Mouse (Mus musculus) midbrain, embryonic 13.5 days (tissue): ENCODE measurements around the gene Zfp819. TPM values are rescaled to one million over a fixed set of nuclear protein-coding genes. Genes with fewer than 3 reads are reported as not detected.

Source experiments
- ATAC-seq: fragments of 200-750 bp; cut with Nextera tagmentation; 2 replicates; pipeline ENCODE4 v1.8.0; 2017; ENCODE audit warnings: mild to moderate bottlenecking, moderate TSS enrichment, moderate library complexity
- H3K27ac ChIP-seq: fragments of 300-500 bp; sonication (generic); 2 replicates; pipeline ENCODE4 v1.5.1; 2015; ENCODE audit warnings: inconsistent platforms, mild to moderate bottlenecking, moderate library complexity
- H3K27me3 ChIP-seq: fragments of 300-500 bp; sonication (generic); 2 replicates; pipeline ENCODE4 v1.6.1; 2015; ENCODE audit warnings: mild to moderate bottlenecking, inconsistent platforms
- H3K36me3 ChIP-seq: fragments of 300-500 bp; sonication (generic); 2 replicates; pipeline ENCODE4 v1.6.1; 2015; ENCODE audit warnings: mild to moderate bottlenecking, inconsistent platforms
- H3K4me1 ChIP-seq: fragments of 300-500 bp; sonication (generic); replicated peaks from 2 replicates; pipeline ENCODE4 v1.6.1; 2015; ENCODE audit warnings: inconsistent platforms
- H3K4me2 ChIP-seq: fragments of 300-500 bp; sonication (generic); replicated peaks from 2 replicates; pipeline ENCODE4 v1.6.1; 2015; ENCODE audit warnings: moderate library complexity, mild to moderate bottlenecking, inconsistent platforms
- H3K4me3 ChIP-seq: fragments of 300-500 bp; sonication (generic); replicated peaks from 2 replicates; pipeline ENCODE4 v1.5.1; 2015; ENCODE audit warnings: mild to moderate bottlenecking, inconsistent platforms
- H3K9ac ChIP-seq: fragments of 300-500 bp; sonication (generic); replicated peaks from 2 replicates; pipeline ENCODE4 v1.6.1; 2015; ENCODE audit warnings: mild to moderate bottlenecking, inconsistent platforms
- H3K9me3 ChIP-seq: fragments of 300-500 bp; sonication (generic); 2 replicates; pipeline ENCODE4 v1.6.1; 2016; ENCODE audit warnings: mild to moderate bottlenecking, inconsistent platforms
- WGBS: fragments of 180-500 bp; shearing (Covaris S2); methylation state at CpG from one replicate; pipeline ENCODE4 v1.1.7; 2015; 5-methylcytosine and 5-hydroxymethylcytosine counted together
- polyA plus RNA-seq: library from polyadenylated mRNA; unstranded; fragments of >200 nt; fragmentation: Nextera tagmentation; extraction: Ambion mirVana; gene quantifications from 2 replicates; pipeline ENCODE4 v1.2.1, GENCODE M21; 2015

Gene Zfp819
- polyA plus RNA-seq, 1 experiment from 2014 or later = 0.46 TPM

DNA sequence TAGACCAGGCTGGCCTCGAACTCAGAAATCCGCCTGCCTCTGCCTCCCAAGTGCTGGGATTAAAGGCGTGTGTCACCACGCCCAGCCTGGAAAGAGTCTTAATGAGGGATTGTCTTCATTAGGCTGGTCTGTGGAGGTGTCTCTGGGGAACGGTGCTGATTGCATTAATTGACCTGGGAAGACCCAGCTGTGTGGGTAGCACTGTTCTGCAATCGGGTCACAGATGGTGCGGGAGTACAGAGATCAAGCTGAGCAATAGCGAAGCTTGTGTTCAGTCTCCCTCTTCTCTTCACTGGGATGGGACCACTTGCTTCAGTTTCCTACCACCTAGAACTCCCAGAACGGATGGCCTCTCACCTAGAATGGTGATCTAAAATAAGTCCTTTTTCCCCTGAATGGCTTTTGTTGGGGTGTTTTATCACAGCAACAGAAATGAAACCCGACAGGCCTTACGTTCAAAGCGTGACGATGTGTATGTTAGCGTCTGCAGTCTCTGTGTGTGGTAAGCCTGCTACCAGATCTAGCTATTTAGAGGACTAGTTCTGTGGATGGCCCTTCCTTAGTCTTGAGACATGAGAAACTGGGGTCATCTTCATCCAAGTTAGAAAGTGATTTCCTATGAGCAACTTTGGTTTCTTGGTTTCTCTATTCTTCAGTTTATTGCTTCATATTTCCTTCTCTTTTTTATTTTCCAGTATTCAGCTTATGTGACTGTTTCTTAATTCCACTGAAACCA, 7.0 kb downstream of the Zfp819 start:
- Histone ChIP-seq H3K27ac (no peak overlapping the region), H3K4me1 (no peaks in the 10 kb centered on the region), H3K9ac (no peak overlapping the region), H3K4me2 (no peak overlapping the region), H3K36me3 (no peaks in the 10 kb centered on the region), H3K9me3 (no peaks in the 10 kb centered on the region), H3K27me3 (no peaks in the 10 kb centered on the region), H3K4me3 (no peak overlapping the region)
- WGBS = 88% methylated on average over 14 of the region's 14 CpGs
- ATAC-seq = no peak

DNA sequence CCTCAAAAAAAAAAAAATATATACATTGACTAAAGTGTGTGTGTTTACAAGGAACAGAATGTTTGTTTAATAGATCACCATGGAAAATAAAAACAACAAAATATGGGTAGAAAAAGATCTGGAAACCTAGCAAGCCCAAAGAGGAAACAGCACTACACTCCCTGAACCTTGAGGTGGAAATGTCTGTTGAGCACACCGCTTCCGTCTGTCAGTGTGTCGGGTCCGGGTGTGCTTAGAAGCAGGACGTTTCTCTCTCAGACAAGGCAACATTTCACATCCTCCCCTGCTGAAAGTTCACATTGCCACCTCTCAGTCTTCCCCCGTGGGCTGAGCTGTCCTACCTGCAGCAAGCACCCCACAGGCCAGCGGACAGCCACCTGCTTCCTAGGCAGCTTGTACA, 16.0 kb downstream of the Zfp819 start:
- Histone ChIP-seq H3K9me3 (no peaks in the 10 kb centered on the region), H3K36me3 (no peaks in the 10 kb centered on the region), H3K4me2 (no peak overlapping the region), H3K4me1 (0 out of 2 replicates have a peak, but pooled peaks cover 7% of the 10 kb centered on the region), H3K9ac (no peak overlapping the region), H3K27ac (no peak overlapping the region), H3K4me3 (no peak overlapping the region), H3K27me3 (no peaks in the 10 kb centered on the region)
- WGBS = 85% methylated on average over 7 of the region's 7 CpGs
- ATAC-seq = no peak

DNA sequence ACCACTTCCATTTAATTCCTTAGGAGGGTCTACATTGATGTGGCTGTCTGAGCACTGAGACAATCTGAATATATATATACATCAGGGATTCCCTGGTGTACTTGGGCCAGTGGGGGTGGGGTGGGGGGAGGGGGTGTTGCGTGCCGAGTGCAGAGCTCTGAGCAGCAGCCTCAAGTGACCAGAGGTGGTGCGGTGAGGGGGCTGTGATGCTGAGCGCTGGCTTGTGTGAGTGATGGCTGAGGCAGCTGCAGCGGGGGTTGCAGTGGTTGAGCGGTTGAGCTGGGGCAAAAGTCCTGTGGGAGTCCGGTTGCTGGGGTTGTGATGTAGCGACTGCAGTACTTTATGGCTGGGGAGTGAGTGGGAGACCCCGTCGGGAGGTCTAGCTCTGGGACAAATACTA, 16.9 kb downstream of the Zfp819 start:
- Histone ChIP-seq H3K4me2 (peak overlapping the region; percentile 33), H3K9me3 (no peaks in the 10 kb centered on the region), H3K27me3 (no peaks in the 10 kb centered on the region), H3K4me3 (no peak overlapping the region), H3K27ac (no peak overlapping the region), H3K4me1 (0 out of 2 replicates have a peak, but pooled peaks cover 7% of the 10 kb centered on the region), H3K36me3 (no peaks in the 10 kb centered on the region), H3K9ac (0 out of 2 replicates have a peak overlapping the region, but pooled peaks have one; percentile 14)
- 14% methylated on average over 10 of the region's 10 CpGs for WGBS
- peak; percentile 48; the same call in 1 of the 2 replicates for ATAC-seq

DNA sequence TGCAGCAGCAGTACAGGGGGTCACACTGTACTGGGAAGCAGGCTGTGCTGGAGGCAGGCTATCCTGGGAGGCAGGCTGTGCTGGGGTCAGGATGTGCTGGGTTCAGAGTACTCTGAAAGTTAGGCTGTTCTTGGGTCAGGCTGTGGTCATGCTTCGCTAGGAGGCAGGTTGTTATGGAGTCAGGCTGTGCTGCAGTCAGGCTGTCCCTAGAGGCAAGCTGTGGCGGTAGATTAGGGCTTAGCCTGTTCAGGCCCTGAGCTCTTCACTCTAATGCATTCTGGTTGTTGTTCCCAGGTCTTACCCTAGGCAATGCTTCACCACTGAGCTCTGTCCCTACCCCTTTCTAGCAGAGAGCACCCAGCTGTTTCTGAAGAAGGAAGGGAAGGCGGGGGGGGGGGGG, 18.1 kb downstream of the Zfp819 start:
- H3K4me1 ChIP-seq = 0 out of 2 replicates have a peak, but pooled peaks cover 7% of the 10 kb centered on the region
- ATAC-seq = peak; percentile 53; the same call in 1 of the 2 replicates
- no peak overlapping the region for H3K4me3 ChIP-seq
- H3K9ac ChIP-seq = no peak overlapping the region
- no peaks in the 10 kb centered on the region for H3K9me3 ChIP-seq
- no peak overlapping the region for H3K27ac ChIP-seq
- no peak overlapping the region for H3K4me2 ChIP-seq
- H3K36me3 ChIP-seq = no peaks in the 10 kb centered on the region
- 49% methylated on average over 3 of the region's 3 CpGs for WGBS
- H3K27me3 ChIP-seq = no peaks in the 10 kb centered on the region

DNA sequence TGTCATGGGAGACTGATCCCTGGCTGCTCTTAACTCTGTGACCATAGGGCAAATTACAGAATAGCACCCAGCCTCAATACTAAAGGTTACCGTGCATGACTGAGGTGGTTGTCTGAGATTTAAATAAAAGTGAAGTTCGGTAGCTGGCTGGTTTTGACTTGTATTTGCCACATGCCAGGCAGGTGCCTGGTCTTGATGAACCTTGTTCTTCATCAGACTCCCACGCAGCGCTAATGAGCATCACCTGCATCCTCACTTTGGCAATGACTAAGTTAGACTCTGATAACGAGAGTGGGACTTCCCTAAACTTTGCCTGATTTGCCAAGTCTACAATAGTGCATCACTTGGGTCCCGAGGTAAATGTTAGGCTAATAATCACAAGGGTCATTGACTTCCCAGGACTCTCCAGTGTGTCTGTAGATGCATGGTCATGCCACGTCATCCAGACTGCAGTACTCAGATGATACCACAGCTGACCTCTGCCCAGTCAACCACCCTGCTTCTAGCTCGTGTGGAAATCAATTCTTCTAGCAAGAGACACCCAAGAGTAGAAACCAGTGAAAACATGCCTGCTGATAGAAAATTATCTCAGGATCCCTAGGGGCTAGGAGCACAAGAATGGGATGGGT, 18.9 kb downstream of the Zfp819 start:
- Histone ChIP-seq H3K9me3 (no peaks in the 10 kb centered on the region), H3K4me1 (0 out of 2 replicates have a peak, but pooled peaks cover 7% of the 10 kb centered on the region), H3K27me3 (no peaks in the 10 kb centered on the region), H3K4me2 (no peak overlapping the region), H3K4me3 (no peak overlapping the region), H3K36me3 (no peaks in the 10 kb centered on the region), H3K9ac (no peak overlapping the region), H3K27ac (no peak overlapping the region)
- 88% methylated on average over 8 of the region's 8 CpGs for WGBS
- ATAC-seq = no peak

DNA sequence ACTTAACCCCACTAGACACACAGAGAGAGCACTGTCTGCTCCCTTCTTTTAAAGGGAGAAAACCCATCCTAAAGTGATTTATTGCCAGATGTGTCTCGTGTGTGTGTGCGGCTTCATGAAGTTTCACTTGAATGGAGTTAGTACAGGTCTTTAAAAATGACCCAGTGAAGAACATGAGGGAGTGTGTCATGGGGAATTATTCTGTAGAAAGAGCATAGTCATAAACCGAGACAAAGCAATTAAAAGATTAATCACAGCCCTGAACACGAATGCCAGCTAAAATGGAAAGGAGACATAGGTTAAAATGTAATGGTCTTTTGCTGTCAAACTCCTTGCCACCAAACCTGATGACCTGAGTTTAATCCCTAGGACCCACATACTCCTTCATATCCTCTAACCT, 27.0 kb downstream of the Zfp819 start:
- Histone ChIP-seq H3K9me3 (no peaks in the 10 kb centered on the region), H3K4me2 (no peak overlapping the region), H3K4me1 (no peaks in the 10 kb centered on the region), H3K9ac (no peak overlapping the region), H3K27me3 (no peaks in the 10 kb centered on the region), H3K4me3 (no peak overlapping the region), H3K36me3 (no peaks in the 10 kb centered on the region), H3K27ac (no peak overlapping the region)
- ATAC-seq = no peak
- WGBS = 87% methylated on average over 4 of the region's 4 CpGs

DNA sequence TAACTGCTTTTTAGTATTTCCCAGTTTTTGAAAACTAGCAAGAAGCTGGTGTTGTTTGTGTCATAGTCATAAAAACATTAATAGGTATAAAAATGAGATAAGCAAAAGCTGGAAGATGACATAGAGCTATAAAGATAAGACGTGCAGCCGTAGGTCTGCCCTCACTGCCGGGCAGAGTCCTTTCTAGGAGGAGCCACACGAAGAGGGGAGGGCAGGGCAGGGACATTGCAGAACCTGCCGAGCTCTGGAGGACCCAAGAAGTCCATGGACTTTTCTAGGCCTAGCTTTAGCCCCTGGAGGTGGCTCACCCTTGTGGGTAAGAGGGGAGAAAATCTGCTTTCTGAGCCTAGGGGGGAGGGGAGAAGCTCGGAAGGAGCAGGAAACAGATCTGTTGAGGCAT, 27.5 kb downstream of the Zfp819 start, which contains the start of gene Ceacam18:
Gene Ceacam18, plus strand, starts transcription at position 208 of the 400 bp plus-strand sequence.
- no peaks in the 10 kb centered on the region for H3K36me3 ChIP-seq

DNA sequence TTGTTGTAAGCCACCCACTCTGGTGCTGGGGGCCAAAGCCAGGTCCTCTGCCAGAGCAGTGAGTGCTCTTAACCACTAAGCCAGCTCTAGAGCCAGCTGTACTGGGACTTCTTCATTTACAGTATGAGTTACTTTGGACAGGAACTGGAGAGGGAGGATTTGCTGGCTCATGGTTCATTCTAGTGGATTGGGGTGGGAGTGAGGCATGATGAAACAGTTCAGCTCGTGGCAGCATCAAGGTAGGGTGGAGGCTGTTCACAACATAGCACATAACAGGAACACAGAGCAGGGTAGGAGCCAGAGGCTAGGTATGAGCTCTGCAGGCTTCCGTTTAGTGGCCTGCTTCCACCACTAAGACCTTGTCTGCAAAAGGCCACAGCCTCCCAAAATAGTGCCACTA, 29.2 kb downstream of the Zfp819 start:
- Histone ChIP-seq H3K9ac (no peak overlapping the region), H3K4me1 (no peaks in the 10 kb centered on the region), H3K27ac (no peak overlapping the region), H3K4me3 (no peak overlapping the region), H3K36me3 (no peaks in the 10 kb centered on the region), H3K9me3 (no peaks in the 10 kb centered on the region), H3K27me3 (no peaks in the 10 kb centered on the region), H3K4me2 (no peak overlapping the region)
- ATAC-seq = no peak
- 79% methylated on average over 2 of the region's 2 CpGs for WGBS

More for the DNA sequence above, 27.5 kb downstream of the Zfp819 start, which contains the start of gene Ceacam18:
- WGBS = 80% methylated on average over 6 of the region's 6 CpGs
- Histone ChIP-seq H3K9me3 (no peaks in the 10 kb centered on the region), H3K4me3 (no peak within 1 kb of the TSS), H3K27me3 (no peaks in the 10 kb centered on the region), H3K4me2 (no peak within 1 kb of the TSS), H3K4me1 (no peaks in the 10 kb centered on the region), H3K27ac (no peak within 1 kb of the TSS), H3K9ac (no peak within 1 kb of the TSS)
- no peak for ATAC-seq

DNA sequence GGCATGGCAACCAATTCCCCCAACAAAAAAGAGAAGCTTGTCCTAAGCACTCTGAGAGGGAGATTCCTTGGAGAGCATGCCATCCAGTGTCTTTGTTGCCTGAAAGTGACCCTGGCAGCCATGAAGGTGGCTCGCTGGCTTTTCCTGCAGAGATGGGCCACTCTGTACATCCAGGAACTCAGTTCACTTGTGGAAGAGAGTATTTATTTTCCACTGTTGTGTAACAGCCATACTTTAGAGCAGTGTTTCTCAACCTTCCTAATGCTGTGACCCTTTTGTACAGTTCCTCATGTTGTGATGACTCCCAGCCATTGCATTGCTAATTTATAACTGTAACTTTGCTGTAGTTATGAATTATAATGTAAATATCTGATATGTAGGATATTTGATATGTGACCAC, 30.1 kb downstream of the Zfp819 start:
- WGBS = 43% methylated on average over 1 of the region's 1 CpGs
- Histone ChIP-seq H3K27ac (no peak overlapping the region), H3K27me3 (no peaks in the 10 kb centered on the region), H3K9ac (no peak overlapping the region), H3K9me3 (no peaks in the 10 kb centered on the region), H3K4me3 (no peak overlapping the region), H3K36me3 (no peaks in the 10 kb centered on the region), H3K4me2 (no peak overlapping the region), H3K4me1 (no peaks in the 10 kb centered on the region)
- no peak for ATAC-seq

DNA sequence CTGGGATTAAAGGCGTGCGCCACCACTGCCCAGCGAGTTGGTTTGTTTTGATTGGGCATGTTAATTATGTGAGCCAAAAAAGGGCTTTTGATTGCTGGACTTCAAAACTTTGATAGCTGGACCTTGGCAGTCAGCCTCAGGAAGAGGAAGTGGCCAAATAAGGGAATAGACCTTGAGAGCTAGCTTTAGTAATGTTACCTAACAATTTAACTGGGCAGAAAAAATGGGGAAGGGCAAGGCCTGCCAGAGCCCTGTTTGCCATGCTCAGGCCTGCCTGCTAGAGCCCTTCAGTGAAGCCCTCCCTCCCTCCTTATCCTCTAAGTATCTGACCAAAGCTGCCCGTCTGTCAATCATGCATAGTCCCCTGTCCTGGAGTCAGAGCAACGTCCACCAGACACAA, 35.6 kb downstream of the Zfp819 start:
- H3K27me3 ChIP-seq = no peaks in the 10 kb centered on the region
- H3K4me1 ChIP-seq = no peaks in the 10 kb centered on the region
- no peak for ATAC-seq
- no peaks in the 10 kb centered on the region for H3K36me3 ChIP-seq
- 86% methylated on average over 5 of the region's 5 CpGs for WGBS
- no peak overlapping the region for H3K4me3 ChIP-seq
- no peak overlapping the region for H3K27ac ChIP-seq
- no peak overlapping the region for H3K4me2 ChIP-seq
- H3K9me3 ChIP-seq = no peaks in the 10 kb centered on the region
- H3K9ac ChIP-seq = no peak overlapping the region

DNA sequence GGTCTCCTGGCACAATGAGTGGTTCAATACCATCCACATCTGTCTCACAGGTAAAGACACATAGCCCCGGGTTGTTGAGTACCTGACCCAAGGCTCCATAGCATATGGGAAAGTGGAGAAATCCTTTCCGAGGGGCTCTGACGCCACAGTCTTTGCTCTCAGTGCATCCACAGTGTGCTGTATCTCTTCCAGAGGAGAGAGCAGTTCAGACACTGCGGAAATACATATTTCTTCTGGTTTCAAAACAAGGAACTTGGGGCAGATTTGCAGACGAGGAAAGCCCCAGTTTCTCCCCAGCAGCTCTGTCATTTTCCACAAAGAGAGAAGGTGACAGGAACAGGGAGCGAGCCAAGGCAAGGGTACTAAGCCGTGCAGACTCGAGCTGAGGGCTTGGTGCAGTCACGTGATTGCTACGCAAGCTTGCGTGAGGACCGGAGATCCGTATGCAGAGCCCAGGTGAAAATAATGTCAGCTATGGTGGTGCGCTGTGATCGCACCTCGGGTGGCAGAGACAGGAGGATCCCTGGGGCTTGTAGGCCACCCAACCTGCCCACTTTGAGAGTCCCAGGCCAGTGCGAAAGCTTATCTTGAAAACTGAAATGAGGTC, 36.2 kb downstream of the Zfp819 start:
- 87% methylated on average over 17 of the region's 17 CpGs for WGBS
- H3K9ac ChIP-seq = no peak overlapping the region

DNA sequence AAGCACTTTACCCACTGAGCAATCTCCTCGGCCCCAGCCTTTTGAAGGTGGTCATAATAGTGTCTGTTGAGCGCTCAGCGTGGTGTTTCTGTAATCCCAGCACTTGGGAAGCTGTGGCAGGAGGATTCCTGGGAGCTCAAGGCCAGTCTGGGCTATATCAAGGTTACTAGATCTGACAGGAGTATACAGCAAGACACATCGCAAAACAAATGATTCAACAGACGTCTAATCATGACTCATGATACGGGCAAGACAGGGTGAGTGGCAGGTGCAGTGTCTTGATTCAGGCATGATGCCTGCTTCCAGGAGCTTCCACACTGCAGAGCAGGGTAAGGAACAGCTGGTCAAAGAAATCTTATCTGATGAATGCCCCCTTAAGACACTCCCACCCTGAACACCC, 45.7 kb downstream of the Zfp819 start:
- peaks cover 5% of the 10 kb centered on the region; the same call in 1 of the 2 replicates for H3K9me3 ChIP-seq
- 91% methylated on average over 6 of the region's 6 CpGs for WGBS
- no peaks in the 10 kb centered on the region for H3K36me3 ChIP-seq
- no peak overlapping the region for H3K4me3 ChIP-seq
- ATAC-seq = no peak
- H3K4me2 ChIP-seq = no peak overlapping the region
- no peak overlapping the region for H3K27ac ChIP-seq
- H3K27me3 ChIP-seq = no peaks in the 10 kb centered on the region
- H3K4me1 ChIP-seq = no peaks in the 10 kb centered on the region
- no peak overlapping the region for H3K9ac ChIP-seq

More for the DNA sequence above, 36.2 kb downstream of the Zfp819 start:
- no peaks in the 10 kb centered on the region for H3K27me3 ChIP-seq
- H3K4me2 ChIP-seq = no peak overlapping the region
- H3K9me3 ChIP-seq = no peaks in the 10 kb centered on the region
- H3K27ac ChIP-seq = no peak overlapping the region
- H3K4me1 ChIP-seq = no peaks in the 10 kb centered on the region
- no peaks in the 10 kb centered on the region for H3K36me3 ChIP-seq
- H3K4me3 ChIP-seq = no peak overlapping the region
- ATAC-seq = no peak
